Mouse (Mus musculus): ENCODE measurements around the gene Prox1. TPM values are rescaled to one million over a fixed set of nuclear protein-coding genes. Genes with fewer than 3 reads are reported as not detected.
A peak's percentile ranks its signal among the peaks of the same experiment; 100 is the strongest.

The Prox1 gene
- polyA plus RNA-seq, 1 experiment from 2014 or later, result 1.2 TPM

GRCm38 (mm10) chr1:190170819-190171216 lies 304 bp upstream of the Prox1 start:
- peak overlapping the region; percentile 98 for H3K4me2 ChIP-seq (replicated peaks; ENCODE audit: low read depth, low read length)
- H3K9ac ChIP-seq (ENCODE audit: low read depth, low read length), result peak overlapping the region; percentile 58
- H3K4me1 ChIP-seq (ENCODE audit: control insufficient read depth, insufficient read depth, low read length), result peaks cover 22% of the 10 kb centered on the region; the same call in 1 of the 2 replicates
- H3K27ac ChIP-seq (ENCODE audit: low read depth, low read length), result no peak overlapping the region
- peak; percentile 38 for ATAC-seq (ENCODE audit: low FRiP score, low TSS enrichment)
- no peaks in the 10 kb centered on the region for H3K9me3 ChIP-seq (ENCODE audit: control insufficient read depth, low read length)
- peaks cover 64% of the 10 kb centered on the region for H3K27me3 ChIP-seq (ENCODE audit: control insufficient read depth, insufficient read depth, low read length)
- peak overlapping the region; percentile 63 for H3K4me3 ChIP-seq (ENCODE audit: low read length)
- 0% methylated on average over 11 of the region's 24 CpGs for WGBS
- no peaks in the 10 kb centered on the region for H3K36me3 ChIP-seq (ENCODE audit: control insufficient read depth, insufficient read depth, low read length)

DNA sequence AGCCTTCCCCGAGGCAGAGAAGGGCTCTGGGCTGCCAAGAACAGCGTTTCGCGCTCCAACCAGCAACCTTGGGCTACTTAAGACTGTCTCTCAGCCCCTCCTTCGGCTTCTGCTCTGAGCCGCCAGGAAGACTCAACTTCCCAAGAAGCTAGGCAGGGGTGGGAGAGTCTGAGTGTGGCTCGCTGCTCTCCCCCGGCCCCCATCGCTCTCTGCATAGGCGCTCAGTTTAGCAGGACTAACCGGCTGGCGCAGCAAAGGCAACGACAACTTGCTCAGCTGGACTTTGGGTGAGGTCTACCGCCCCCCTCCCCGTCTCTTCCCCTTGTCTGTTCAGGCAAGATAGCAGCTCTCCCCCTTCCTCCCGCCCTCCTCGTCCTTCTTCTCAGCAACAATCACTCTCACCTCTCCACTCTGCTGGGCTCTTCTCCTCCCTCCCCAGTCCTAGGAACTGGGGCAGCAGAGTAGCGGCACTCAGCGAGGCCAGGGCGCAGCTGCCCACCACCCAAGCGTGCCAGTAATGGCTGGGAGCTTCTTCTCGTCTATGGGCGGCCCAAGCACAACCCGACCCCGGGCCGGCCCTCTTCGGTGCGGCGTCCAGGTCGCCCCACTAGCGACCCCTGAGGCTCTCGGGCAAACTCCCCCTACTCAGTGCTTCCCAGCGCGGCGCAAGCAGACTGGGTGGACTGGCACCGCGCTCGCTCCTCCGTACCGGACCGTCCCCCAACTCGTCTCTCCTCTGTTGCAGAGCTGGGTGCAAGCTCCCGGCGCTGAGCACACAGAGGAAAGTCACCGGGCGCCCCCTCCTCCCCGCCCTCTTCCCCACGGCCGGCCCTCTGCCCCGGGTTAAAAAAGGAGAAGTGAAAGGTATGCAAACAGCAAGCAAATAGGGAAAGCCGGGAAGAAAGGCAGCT lies 1.5 kb downstream of the Prox1 start:
- Histone ChIP-seq H3K27ac (ENCODE audit: low read depth, low read length) (no peak overlapping the region), H3K4me2 (replicated peaks; ENCODE audit: low read depth, low read length) (peak overlapping the region; percentile 98), H3K27me3 (ENCODE audit: control insufficient read depth, insufficient read depth, low read length) (peaks cover 60% of the 10 kb centered on the region), H3K9ac (ENCODE audit: low read depth, low read length) (peak overlapping the region; percentile 58), H3K4me3 (ENCODE audit: low read length) (peak overlapping the region; percentile 63), H3K36me3 (ENCODE audit: control insufficient read depth, insufficient read depth, low read length) (no peaks in the 10 kb centered on the region), H3K9me3 (ENCODE audit: control insufficient read depth, low read length) (no peaks in the 10 kb centered on the region), H3K4me1 (ENCODE audit: control insufficient read depth, insufficient read depth, low read length) (peaks cover 14% of the 10 kb centered on the region; the same call in 1 of the 2 replicates)
- ATAC-seq (ENCODE audit: low FRiP score, low TSS enrichment), result peak; percentile 36; the same call in 1 of the 2 replicates
- WGBS, result under 1% methylated on average over 50 of the region's 51 CpGs

DNA sequence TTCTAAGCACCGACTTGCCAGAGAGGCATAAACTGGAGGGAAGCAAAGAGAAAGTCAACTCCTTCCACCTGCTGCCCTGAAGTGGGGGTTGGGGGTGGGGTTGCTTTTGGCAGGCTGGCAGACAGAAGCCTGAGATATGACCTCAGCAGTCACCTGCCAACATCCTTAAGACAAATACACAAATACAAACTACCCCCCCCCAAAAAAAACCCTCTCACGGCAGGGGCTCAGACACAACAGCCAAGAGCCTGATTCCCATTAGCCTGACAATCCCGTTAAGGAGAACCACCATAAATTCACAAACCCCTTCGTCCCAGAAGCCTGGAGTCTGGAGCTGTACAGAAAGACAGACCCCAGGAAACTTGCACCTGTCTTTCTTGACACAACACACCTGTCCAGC lies 2.4 kb downstream of the Prox1 start:
- Histone ChIP-seq H3K9me3 (ENCODE audit: control insufficient read depth, low read length) (no peaks in the 10 kb centered on the region), H3K27me3 (ENCODE audit: control insufficient read depth, insufficient read depth, low read length) (peaks cover 52% of the 10 kb centered on the region), H3K4me2 (replicated peaks; ENCODE audit: low read depth, low read length) (peak overlapping the region; percentile 98), H3K36me3 (ENCODE audit: control insufficient read depth, insufficient read depth, low read length) (no peaks in the 10 kb centered on the region), H3K27ac (ENCODE audit: low read depth, low read length) (no peak overlapping the region), H3K4me1 (ENCODE audit: control insufficient read depth, insufficient read depth, low read length) (peaks cover 14% of the 10 kb centered on the region; the same call in 1 of the 2 replicates), H3K9ac (ENCODE audit: low read depth, low read length) (no peak overlapping the region), H3K4me3 (ENCODE audit: low read length) (peak overlapping the region; percentile 63)
- no peak for ATAC-seq (ENCODE audit: low FRiP score, low TSS enrichment)
- WGBS, result 0% methylated on average over 4 of the region's 4 CpGs

DNA sequence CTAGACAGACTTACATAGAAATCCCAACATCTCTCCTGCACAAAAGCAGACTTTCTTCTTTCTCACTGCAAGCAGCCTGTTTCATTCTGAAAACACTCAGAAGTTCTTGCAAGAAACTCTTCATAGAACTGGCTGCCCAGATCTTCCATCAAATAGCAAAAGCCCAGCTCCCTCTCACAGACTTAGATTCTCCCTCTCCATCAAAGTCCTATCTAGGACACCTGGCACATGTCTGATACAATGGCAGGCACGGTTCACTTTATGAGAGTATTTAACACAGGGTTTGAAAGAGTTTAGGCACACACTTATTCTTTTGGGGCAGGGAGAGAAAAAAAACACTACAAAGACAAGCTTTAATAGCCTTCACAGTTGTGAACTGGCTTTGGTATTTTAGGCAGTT lies 2.9 kb downstream of the Prox1 start:
- Histone ChIP-seq H3K4me3 (ENCODE audit: low read length) (no peak overlapping the region), H3K4me1 (ENCODE audit: control insufficient read depth, insufficient read depth, low read length) (peaks cover 10% of the 10 kb centered on the region; the same call in 1 of the 2 replicates), H3K27ac (ENCODE audit: low read depth, low read length) (no peak overlapping the region), H3K36me3 (ENCODE audit: control insufficient read depth, insufficient read depth, low read length) (no peaks in the 10 kb centered on the region), H3K27me3 (ENCODE audit: control insufficient read depth, insufficient read depth, low read length) (peaks cover 49% of the 10 kb centered on the region), H3K4me2 (replicated peaks; ENCODE audit: low read depth, low read length) (no peak overlapping the region), H3K9ac (ENCODE audit: low read depth, low read length) (no peak overlapping the region), H3K9me3 (ENCODE audit: control insufficient read depth, low read length) (no peaks in the 10 kb centered on the region)
- no peak for ATAC-seq (ENCODE audit: low FRiP score, low TSS enrichment)
- 11% methylated on average over 1 of the region's 1 CpGs for WGBS

GRCm38 (mm10) chr1:190165511-190165910 lies 5.0 kb downstream of the Prox1 start:
- WGBS, result 53% methylated on average over 4 of the region's 4 CpGs
- H3K27me3 ChIP-seq (ENCODE audit: control insufficient read depth, insufficient read depth, low read length), result peaks cover 29% of the 10 kb centered on the region
- H3K4me1 ChIP-seq (ENCODE audit: control insufficient read depth, insufficient read depth, low read length), result peaks cover 8% of the 10 kb centered on the region; the same call in 1 of the 2 replicates
- H3K9me3 ChIP-seq (ENCODE audit: control insufficient read depth, low read length), result no peaks in the 10 kb centered on the region
- ATAC-seq (ENCODE audit: low FRiP score, low TSS enrichment), result no peak
- H3K27ac ChIP-seq (ENCODE audit: low read depth, low read length), result no peak overlapping the region
- H3K9ac ChIP-seq (ENCODE audit: low read depth, low read length), result no peak overlapping the region
- no peaks in the 10 kb centered on the region for H3K36me3 ChIP-seq (ENCODE audit: control insufficient read depth, insufficient read depth, low read length)
- no peak overlapping the region for H3K4me2 ChIP-seq (replicated peaks; ENCODE audit: low read depth, low read length)
- H3K4me3 ChIP-seq (ENCODE audit: low read length), result no peak overlapping the region

- no peak for ATAC-seq (ENCODE audit: low FRiP score, low TSS enrichment)
- Histone ChIP-seq H3K4me1 (ENCODE audit: control insufficient read depth, insufficient read depth, low read length) (no peaks in the 10 kb centered on the region), H3K36me3 (ENCODE audit: control insufficient read depth, insufficient read depth, low read length) (no peaks in the 10 kb centered on the region), H3K4me3 (ENCODE audit: low read length) (no peak overlapping the region), H3K27me3 (ENCODE audit: control insufficient read depth, insufficient read depth, low read length) (peaks cover 22% of the 10 kb centered on the region), H3K9me3 (ENCODE audit: control insufficient read depth, low read length) (no peaks in the 10 kb centered on the region), H3K9ac (ENCODE audit: low read depth, low read length) (no peak overlapping the region), H3K4me2 (replicated peaks; ENCODE audit: low read depth, low read length) (no peak overlapping the region), H3K27ac (ENCODE audit: low read depth, low read length) (no peak overlapping the region)
- 86% methylated on average over 6 of the region's 6 CpGs for WGBS
These were observed 7.0 kb downstream of the Prox1 start for GRCm38 (mm10) chr1:190163471-190163870.

- no peak overlapping the region for H3K27ac ChIP-seq (ENCODE audit: low read depth, low read length)
- no peaks in the 10 kb centered on the region for H3K36me3 ChIP-seq (ENCODE audit: control insufficient read depth, insufficient read depth, low read length)
- H3K27me3 ChIP-seq (ENCODE audit: control insufficient read depth, insufficient read depth, low read length), result peaks cover 19% of the 10 kb centered on the region
- 81% methylated on average over 19 of the region's 19 CpGs for WGBS
- no peaks in the 10 kb centered on the region for H3K4me1 ChIP-seq (ENCODE audit: control insufficient read depth, insufficient read depth, low read length)
- H3K9ac ChIP-seq (ENCODE audit: low read depth, low read length), result no peak overlapping the region
- H3K4me2 ChIP-seq (replicated peaks; ENCODE audit: low read depth, low read length), result no peak overlapping the region
- ATAC-seq (ENCODE audit: low FRiP score, low TSS enrichment), result no peak
- H3K4me3 ChIP-seq (ENCODE audit: low read length), result no peak overlapping the region
- H3K9me3 ChIP-seq (ENCODE audit: control insufficient read depth, low read length), result no peaks in the 10 kb centered on the region
These were observed 8.6 kb downstream of the Prox1 start for GRCm38 (mm10) chr1:190161708-190162465.

DNA sequence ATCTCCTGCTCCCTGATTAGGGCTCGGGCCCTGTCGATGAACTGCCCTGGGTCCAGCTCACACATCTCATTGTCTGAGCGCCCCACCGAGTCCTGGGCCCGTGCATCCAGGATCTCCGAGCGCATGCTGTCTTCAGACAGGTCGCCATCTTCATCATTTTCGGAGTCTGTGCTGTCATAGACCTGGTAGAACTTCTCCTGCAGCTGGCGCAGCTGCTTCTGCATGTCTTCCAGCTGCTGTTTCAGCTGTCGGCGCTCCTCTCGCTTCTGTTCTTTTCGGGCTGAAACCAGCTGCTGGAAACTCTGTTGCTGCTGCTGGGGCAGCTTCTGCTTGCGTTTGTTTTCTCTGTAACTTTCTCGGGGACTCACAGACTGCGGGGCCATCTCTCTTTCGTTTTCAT lies 9.2 kb downstream of the Prox1 start:
- Histone ChIP-seq H3K4me3 (ENCODE audit: low read length) (no peak overlapping the region), H3K4me2 (replicated peaks; ENCODE audit: low read depth, low read length) (no peak overlapping the region), H3K9me3 (ENCODE audit: control insufficient read depth, low read length) (no peaks in the 10 kb centered on the region), H3K36me3 (ENCODE audit: control insufficient read depth, insufficient read depth, low read length) (no peaks in the 10 kb centered on the region), H3K4me1 (ENCODE audit: control insufficient read depth, insufficient read depth, low read length) (no peaks in the 10 kb centered on the region), H3K27ac (ENCODE audit: low read depth, low read length) (no peak overlapping the region), H3K27me3 (ENCODE audit: control insufficient read depth, insufficient read depth, low read length) (peaks cover 20% of the 10 kb centered on the region), H3K9ac (ENCODE audit: low read depth, low read length) (no peak overlapping the region)
- ATAC-seq (ENCODE audit: low FRiP score, low TSS enrichment), result no peak
- WGBS, result 79% methylated on average over 18 of the region's 18 CpGs

GRCm38 (mm10) chr1:190159457-190159856 lies 11.1 kb downstream of the Prox1 start:
- H3K36me3 ChIP-seq (ENCODE audit: control insufficient read depth, insufficient read depth, low read length), result no peaks in the 10 kb centered on the region
- peaks cover 7% of the 10 kb centered on the region; the same call in 1 of the 2 replicates for H3K27me3 ChIP-seq (ENCODE audit: control insufficient read depth, insufficient read depth, low read length)
- no peaks in the 10 kb centered on the region for H3K4me1 ChIP-seq (ENCODE audit: control insufficient read depth, insufficient read depth, low read length)
- 65% methylated on average over 11 of the region's 11 CpGs for WGBS
- H3K9me3 ChIP-seq (ENCODE audit: control insufficient read depth, low read length), result no peaks in the 10 kb centered on the region
- H3K4me3 ChIP-seq (ENCODE audit: low read length), result no peak overlapping the region
- ATAC-seq (ENCODE audit: low FRiP score, low TSS enrichment), result no peak
- H3K4me2 ChIP-seq (replicated peaks; ENCODE audit: low read depth, low read length), result no peak overlapping the region
- no peak overlapping the region for H3K9ac ChIP-seq (ENCODE audit: low read depth, low read length)
- no peak overlapping the region for H3K27ac ChIP-seq (ENCODE audit: low read depth, low read length)
